Mouse (Mus musculus) stomach, postnatal 0 days (tissue): ENCODE data around the gene Zbtb21. TPM values are rescaled to one million over a fixed set of nuclear protein-coding genes. Genes with fewer than 3 reads are reported as not detected.

Experiments
- ATAC-seq: fragments of 200-750 bp; cut with Nextera tagmentation; 2 replicates; pipeline ENCODE4 v1.8.0; 2017; ENCODE audit not compliant: low FRiP score, low TSS enrichment
- DNase-seq: peaks from one replicate; pipeline ENCODE4 v3.0.0-alpha.2; 2016; ENCODE audit warnings: low spot score
- H3K27ac ChIP-seq: fragments of 300-500 bp; sonication (generic); replicated peaks from 2 replicates; pipeline ENCODE4 v1.5.1; 2014; ENCODE audit warnings: mild to moderate bottlenecking, control low read depth
- H3K27me3 ChIP-seq: fragments of 300-500 bp; sonication (generic); 2 replicates; pipeline ENCODE4 v1.6.1; 2014; ENCODE audit warnings: low read length; ENCODE audit not compliant: control insufficient read depth, insufficient read depth
- H3K36me3 ChIP-seq: fragments of 300-500 bp; sonication (generic); 2 replicates; pipeline ENCODE4 v1.6.1; 2014; ENCODE audit warnings: low read length, mixed read lengths; ENCODE audit not compliant: control insufficient read depth, insufficient read depth
- H3K4me1 ChIP-seq: fragments of 300-500 bp; sonication (generic); replicated peaks from 2 replicates; pipeline ENCODE4 v1.6.1; 2014; ENCODE audit warnings: antibody characterized with exemption; ENCODE audit not compliant: control insufficient read depth, insufficient read depth
- H3K4me2 ChIP-seq: fragments of 300-500 bp; sonication (generic); replicated peaks from 2 replicates; pipeline ENCODE4 v1.6.1; 2014; ENCODE audit warnings: low read depth, mild to moderate bottlenecking, control low read depth, moderate library complexity
- H3K4me3 ChIP-seq: fragments of 300-500 bp; sonication (generic); 2 replicates; pipeline ENCODE4 v1.5.1; 2014; ENCODE audit warnings: low read depth, low read length, control low read depth
- H3K9ac ChIP-seq: fragments of 300-500 bp; sonication (generic); 2 replicates; pipeline ENCODE4 v1.6.1; 2014; ENCODE audit warnings: mild to moderate bottlenecking, low read length, control low read depth, mixed read lengths
- H3K9me3 ChIP-seq: fragments of 300-500 bp; sonication (generic); 2 replicates; pipeline ENCODE4 v1.6.1; 2016; ENCODE audit warnings: low read length; ENCODE audit not compliant: control insufficient read depth
- CTCF ChIP-seq: IDR thresholded peaks from 2 replicates; pipeline ENCODE4 v1.5.1; 2016; ENCODE audit warnings: antibody characterized with exemption, low read depth, mild to moderate bottlenecking, moderate library complexity
- EP300 ChIP-seq: optimal IDR thresholded peaks from 2 replicates; pipeline ENCODE3; 2016; ENCODE audit warnings: antibody characterized with exemption
- WGBS: fragments of 180-500 bp; shearing (Covaris S2); extraction: QIAGEN DNeasy Blood & Tissue Kit; methylation state at CpG from one replicate; pipeline ENCODE4 v1.1.7; 2014; 5-methylcytosine and 5-hydroxymethylcytosine counted together
- polyA plus RNA-seq: library from polyadenylated mRNA; unstranded; fragments of >200 nt; fragmentation: Nextera tagmentation; extraction: Ambion mirVana; gene quantifications from 2 replicates; pipeline ENCODE4 v1.2.1, GENCODE M21; 2015

Zbtb21 gene
- polyA plus RNA-seq, 1 experiment from 2014 or later: 5.4 TPM

GRCm38 (mm10) chr16:97991517-97991916 is 29.1 kb upstream of the Zbtb21 start:
- no peak overlapping the region for H3K4me3 ChIP-seq
- H3K36me3 ChIP-seq: no peaks in the 10 kb centered on the region
- no peaks in the 10 kb centered on the region for H3K9me3 ChIP-seq
- H3K4me2 ChIP-seq: no peak overlapping the region
- ATAC-seq (no peak), DNase-seq (no peak)
- H3K27me3 ChIP-seq: no peaks in the 10 kb centered on the region
- TF ChIP-seq CTCF: peak; percentile 17; the same call in 1 of the 2 replicates
- TF ChIP-seq EP300: no peak
- H3K4me1 ChIP-seq: no peaks in the 10 kb centered on the region
- 77% methylated on average over 2 of the region's 2 CpGs for WGBS
- no peak overlapping the region for H3K9ac ChIP-seq
- no peak overlapping the region for H3K27ac ChIP-seq

- Histone ChIP-seq H3K4me3 (no peak overlapping the region), H3K27me3 (no peaks in the 10 kb centered on the region), H3K4me1 (no peaks in the 10 kb centered on the region), H3K36me3 (no peaks in the 10 kb centered on the region), H3K9me3 (no peaks in the 10 kb centered on the region), H3K4me2 (no peak overlapping the region), H3K27ac (no peak overlapping the region), H3K9ac (no peak overlapping the region)
- DNase-seq (no peak), ATAC-seq (no peak)
- no peak for TF ChIP-seq CTCF
- TF ChIP-seq EP300: no peak
- 89% methylated on average over 5 of the region's 5 CpGs for WGBS
These were observed 22.2 kb upstream of the Zbtb21 start for GRCm38 (mm10) chr16:97984589-97984988.

GRCm38 (mm10) chr16:97981362-97981761 is 18.9 kb upstream of the Zbtb21 start:
- 90% methylated on average over 1 of the region's 1 CpGs for WGBS

GRCm38 (mm10) chr16:97977722-97978121 is 15.3 kb upstream of the Zbtb21 start:
- Histone ChIP-seq H3K4me1 (no peaks in the 10 kb centered on the region), H3K4me3 (no peak overlapping the region), H3K4me2 (no peak overlapping the region), H3K36me3 (no peaks in the 10 kb centered on the region), H3K9ac (no peak overlapping the region), H3K27ac (no peak overlapping the region), H3K9me3 (no peaks in the 10 kb centered on the region), H3K27me3 (no peaks in the 10 kb centered on the region)
- ATAC-seq: no peak
- DNase-seq: no peak
- 91% methylated on average over 3 of the region's 3 CpGs for WGBS
- TF ChIP-seq CTCF (no peak), EP300 (no peak)

More at GRCm38 (mm10) chr16:97981362-97981761, 18.9 kb upstream of the Zbtb21 start:
- Histone ChIP-seq H3K36me3 (no peaks in the 10 kb centered on the region), H3K9ac (no peak overlapping the region), H3K27ac (no peak overlapping the region), H3K4me2 (no peak overlapping the region), H3K27me3 (no peaks in the 10 kb centered on the region), H3K4me1 (no peaks in the 10 kb centered on the region), H3K9me3 (no peaks in the 10 kb centered on the region), H3K4me3 (no peak overlapping the region)
- TF ChIP-seq EP300 (no peak), CTCF (no peak)
- DNase-seq (no peak), ATAC-seq (no peak)

- Histone ChIP-seq H3K4me2 (no peak overlapping the region), H3K9me3 (no peaks in the 10 kb centered on the region), H3K36me3 (no peaks in the 10 kb centered on the region), H3K4me3 (no peak overlapping the region), H3K9ac (no peak overlapping the region), H3K4me1 (no peaks in the 10 kb centered on the region), H3K27ac (no peak overlapping the region), H3K27me3 (no peaks in the 10 kb centered on the region)
- DNase-seq (no peak), ATAC-seq (no peak)
- TF ChIP-seq EP300: no peak
- no peak for TF ChIP-seq CTCF
- WGBS: 68% methylated on average over 1 of the region's 1 CpGs
These were observed 14.9 kb upstream of the Zbtb21 start for GRCm38 (mm10) chr16:97977277-97977676.

GRCm38 (mm10) chr16:97963956-97964540 is 1.6 kb upstream of the Zbtb21 start:
- DNase-seq (no peak), ATAC-seq (no peak)
- Histone ChIP-seq H3K4me1 (no peaks in the 10 kb centered on the region), H3K4me2 (no peak overlapping the region), H3K9me3 (no peaks in the 10 kb centered on the region), H3K36me3 (no peaks in the 10 kb centered on the region), H3K4me3 (no peak overlapping the region), H3K27me3 (no peaks in the 10 kb centered on the region), H3K9ac (no peak overlapping the region), H3K27ac (no peak overlapping the region)
- WGBS: 81% methylated on average over 3 of the region's 3 CpGs
- TF ChIP-seq CTCF: no peak
- no peak for TF ChIP-seq EP300
